Comparison of ENCODE assay signal across 14 mouse cellular contexts in the genomic region with DNA sequence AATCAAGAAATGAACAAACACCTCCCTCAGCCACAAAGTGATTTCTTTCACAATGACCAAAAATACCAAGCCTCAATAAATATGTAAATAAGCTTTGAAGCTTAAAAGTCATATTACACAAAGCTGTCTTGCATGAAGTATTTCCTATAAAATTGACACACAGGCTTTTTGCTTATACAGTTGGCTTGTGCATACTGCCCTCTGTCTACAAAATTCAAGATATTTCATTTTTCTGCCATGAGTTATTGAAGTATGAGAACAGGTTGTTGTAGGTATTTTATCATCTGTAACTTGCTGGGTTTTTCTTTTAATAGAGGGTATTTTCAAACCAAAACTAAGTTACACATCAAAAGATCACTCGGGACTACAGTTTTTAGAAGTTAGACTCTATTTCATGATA.
"Had no signal": no experiment of that assay in that cellular context is flagged by ENCODE, and none has a peak within 500 bp of the region (broad histone marks: within the 10 kb centered on the region; RNA-seq: fewer than 3 reads in every experiment).

No protein-coding gene starts in this region.

- H3K4me1 ChIP-seq: limb, embryonic 12.5 days; liver, embryonic 13.5 days; lung, embryonic 15.5 days; megakaryocyte, embryonic 14.5 days; neural tube, embryonic 12.5 days had no signal

- H3K9me3 ChIP-seq: limb, embryonic 12.5 days; liver, embryonic 13.5 days; lung, embryonic 15.5 days; neural tube, embryonic 12.5 days had no signal

- H3K4me2 ChIP-seq: limb, embryonic 12.5 days; liver, embryonic 13.5 days; lung, embryonic 15.5 days; midbrain, embryonic 11.5 days; neural tube, embryonic 12.5 days had no signal

- ATAC-seq: liver, postnatal 0 days had no signal

- H3K27ac ChIP-seq: limb, embryonic 12.5 days; liver, embryonic 13.5 days; lung, embryonic 15.5 days; macrophage; neural tube, embryonic 12.5 days had no signal

- H3K9ac ChIP-seq: limb, embryonic 12.5 days; liver, embryonic 13.5 days; liver, postnatal 0 days; lung, embryonic 15.5 days; neural tube, embryonic 12.5 days had no signal

- DNase-seq: kidney, adult 8-10 months; kidney, postnatal 4 days; liver; liver, embryonic 13.5 days; liver, postnatal 0 days; lung, postnatal 14 days; thymus, adult 18-20 months; thymus, postnatal 14 days had no signal

- H3K4me3 ChIP-seq: limb, embryonic 12.5 days; liver, embryonic 13.5 days; lung, embryonic 15.5 days; megakaryocyte, embryonic 14.5 days; neural tube, embryonic 12.5 days had no signal

- H3K36me3 ChIP-seq: limb, embryonic 12.5 days; liver, embryonic 13.5 days; lung, embryonic 15.5 days; neural tube, embryonic 12.5 days had no signal

- H3K27me3 ChIP-seq: limb, embryonic 12.5 days; liver, embryonic 13.5 days; lung, embryonic 15.5 days; megakaryocyte, embryonic 14.5 days; neural tube, embryonic 12.5 days had no signal
